Mouse (Mus musculus) embryonic fibroblast, embryonic 13.5 days (primary cell): ENCODE data around the gene 3100002H09Rik. TPM values are rescaled to one million over a fixed set of nuclear protein-coding genes. Genes with fewer than 3 reads are reported as not detected.

Source experiments
- H3K27ac ChIP-seq: 2 replicates; pipeline ENCODE4 v1.5.1; 2012; ENCODE audit warnings: low read length, control low read depth, inconsistent platforms; ENCODE audit not compliant: insufficient read depth
- H3K4me1 ChIP-seq: 2 replicates; pipeline ENCODE4 v1.6.1; 2011; ENCODE audit warnings: low read length; ENCODE audit not compliant: control insufficient read depth, insufficient read depth
- H3K4me3 ChIP-seq: 2 replicates; pipeline ENCODE4 v1.5.1; 2011; ENCODE audit warnings: mild to moderate bottlenecking, control low read depth, low read length; ENCODE audit not compliant: insufficient read depth
- CTCF ChIP-seq: IDR thresholded peaks from 2 replicates; pipeline ENCODE4 v1.5.1; 2011; ENCODE audit warnings: mild to moderate bottlenecking, control low read depth, low read length, moderate library complexity, borderline replicate concordance; ENCODE audit not compliant: insufficient read depth
- POLR2A ChIP-seq: IDR thresholded peaks from 2 replicates; pipeline ENCODE4 v1.6.1; 2011; ENCODE audit warnings: low read depth, mild to moderate bottlenecking, control low read depth, low read length, moderate library complexity
- polyA plus RNA-seq: library from polyadenylated mRNA; stranded (reverse); fragments of >200 nt; gene quantifications from 2 replicates; pipeline ENCODE4 v1.2.4, GENCODE M21; 2011; ENCODE audit warnings: low read depth; ENCODE audit not compliant: missing spikeins, insufficient read length

Gene 3100002H09Rik
- polyA plus RNA-seq, result not detected in 2 replicates

GRCm38 (mm10) chr4:124610703-124611102 lies at the start of gene 3100002H09Rik:
3100002H09Rik (minus strand) TSS chr4:124610803.
- H3K4me3 ChIP-seq, result no peak within 1 kb of the TSS
- TF ChIP-seq POLR2A (no peak), CTCF (no peak)
- H3K4me1 ChIP-seq, result no peaks in the 10 kb centered on the region
- no peak within 1 kb of the TSS for H3K27ac ChIP-seq

- peaks cover 2% of the 10 kb centered on the region for H3K4me1 ChIP-seq
- no peak overlapping the region for H3K27ac ChIP-seq
- peak overlapping the region; percentile 26 for H3K4me3 ChIP-seq
- no peak for TF ChIP-seq CTCF
- no peak for TF ChIP-seq POLR2A
Observed at GRCm38 (mm10) chr4:124659251-124660217, 48.9 kb upstream of the 3100002H09Rik start.

- TF ChIP-seq POLR2A, result no peak
- no peaks in the 10 kb centered on the region; the same call in 1 of the 2 replicates for H3K4me1 ChIP-seq
- H3K27ac ChIP-seq, result no peak overlapping the region
- H3K4me3 ChIP-seq, result no peak overlapping the region
Observed at GRCm38 (mm10) chr4:124658412-124658851, 47.8 kb upstream of the 3100002H09Rik start.

GRCm38 (mm10) chr4:124657781-124658180 lies 47.2 kb upstream of the 3100002H09Rik start:
- TF ChIP-seq POLR2A (no peak), CTCF (no peak)
- Histone ChIP-seq H3K4me1 (peaks cover 4% of the 10 kb centered on the region; the same call in 1 of the 2 replicates), H3K27ac (no peak overlapping the region), H3K4me3 (peak overlapping the region; percentile 1; the same call in 1 of the 2 replicates)

GRCm38 (mm10) chr4:124656854-124657650 lies 46.4 kb upstream of the 3100002H09Rik start:
- Histone ChIP-seq H3K27ac (no peak overlapping the region), H3K4me3 (peak overlapping the region; percentile 40), H3K4me1 (peaks cover 4% of the 10 kb centered on the region; the same call in 1 of the 2 replicates)
- TF ChIP-seq POLR2A (no peak), CTCF (no peak)

GRCm38 (mm10) chr4:124656518-124656853 lies 45.9 kb upstream of the 3100002H09Rik start, which contains the start of gene Pou3f1:
Pou3f1 (plus strand) TSS chr4:124656807.
- no peak within 1 kb of the TSS for H3K27ac ChIP-seq
- TF ChIP-seq CTCF (no peak), POLR2A (no peak)
- peak within 1 kb of the TSS; percentile 40 for H3K4me3 ChIP-seq
- peaks cover 4% of the 10 kb centered on the region; the same call in 1 of the 2 replicates for H3K4me1 ChIP-seq

- no peak overlapping the region for H3K4me3 ChIP-seq
- H3K27ac ChIP-seq, result no peak overlapping the region
- TF ChIP-seq CTCF, result no peak
- TF ChIP-seq POLR2A, result no peak
- peaks cover 4% of the 10 kb centered on the region; the same call in 1 of the 2 replicates for H3K4me1 ChIP-seq
Observed at GRCm38 (mm10) chr4:124652886-124653285, 42.3 kb upstream of the 3100002H09Rik start.

GRCm38 (mm10) chr4:124647909-124648308 lies 37.3 kb upstream of the 3100002H09Rik start:
- Histone ChIP-seq H3K4me3 (no peak overlapping the region), H3K4me1 (peaks cover 7% of the 10 kb centered on the region; the same call in 1 of the 2 replicates), H3K27ac (no peak overlapping the region)
- no peak for TF ChIP-seq POLR2A
- no peak for TF ChIP-seq CTCF

- H3K27ac ChIP-seq, result no peak overlapping the region
- H3K4me1 ChIP-seq, result peaks cover 7% of the 10 kb centered on the region; the same call in 1 of the 2 replicates
- TF ChIP-seq CTCF, result no peak
- no peak for TF ChIP-seq POLR2A
- no peak overlapping the region for H3K4me3 ChIP-seq
Observed at GRCm38 (mm10) chr4:124646591-124646990, 36.0 kb upstream of the 3100002H09Rik start.
